Mouse (Mus musculus) heart, adult 8-10 months (tissue): ENCODE measurements around the gene Nxpe4. TPM values are rescaled to one million over a fixed set of nuclear protein-coding genes. Genes with fewer than 3 reads are reported as not detected.
A peak's percentile ranks its signal among the peaks of the same experiment; 100 is the strongest.

Source experiments
- DNase-seq: peaks from one replicate; pipeline ENCODE4 v3.0.0; 2022; ENCODE audit warnings: low spot score
- total RNA-seq, 4 experiments: library from RNA; stranded (reverse); gene quantifications; 2 replicates each; pipeline ENCODE4 v1.2.4; 2022

Nxpe4 gene
- total RNA-seq, 4 experiments from 2014 or later = 5.4 to 8.3 (median 6.4) TPM

DNA sequence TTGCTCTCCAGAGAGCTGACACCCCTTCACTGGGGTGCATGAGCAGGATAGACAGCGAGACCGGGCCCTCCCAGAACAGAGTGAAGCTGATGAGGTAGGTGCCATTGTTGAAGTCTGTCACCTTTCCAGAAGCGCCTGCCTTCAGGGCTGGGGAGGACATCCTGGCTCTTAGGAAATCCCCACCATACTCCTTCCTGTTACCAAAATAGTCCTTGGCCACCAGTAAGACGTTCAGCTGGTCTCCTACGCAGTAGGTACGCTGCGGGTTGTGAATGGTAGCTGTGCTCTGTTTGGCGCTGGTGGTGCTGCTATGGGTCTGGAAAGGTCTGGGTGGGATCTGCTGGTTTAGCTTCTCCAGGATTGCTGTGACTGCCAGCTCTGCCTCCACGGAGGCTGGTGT lies 164.5 kb downstream of the Nxpe4 start:
- peak; percentile 58 for DNase-seq

- no peak for DNase-seq
These were observed 167.8 kb downstream of the Nxpe4 start for GRCm38 (mm10) chr9:48329597-48329996.

DNA sequence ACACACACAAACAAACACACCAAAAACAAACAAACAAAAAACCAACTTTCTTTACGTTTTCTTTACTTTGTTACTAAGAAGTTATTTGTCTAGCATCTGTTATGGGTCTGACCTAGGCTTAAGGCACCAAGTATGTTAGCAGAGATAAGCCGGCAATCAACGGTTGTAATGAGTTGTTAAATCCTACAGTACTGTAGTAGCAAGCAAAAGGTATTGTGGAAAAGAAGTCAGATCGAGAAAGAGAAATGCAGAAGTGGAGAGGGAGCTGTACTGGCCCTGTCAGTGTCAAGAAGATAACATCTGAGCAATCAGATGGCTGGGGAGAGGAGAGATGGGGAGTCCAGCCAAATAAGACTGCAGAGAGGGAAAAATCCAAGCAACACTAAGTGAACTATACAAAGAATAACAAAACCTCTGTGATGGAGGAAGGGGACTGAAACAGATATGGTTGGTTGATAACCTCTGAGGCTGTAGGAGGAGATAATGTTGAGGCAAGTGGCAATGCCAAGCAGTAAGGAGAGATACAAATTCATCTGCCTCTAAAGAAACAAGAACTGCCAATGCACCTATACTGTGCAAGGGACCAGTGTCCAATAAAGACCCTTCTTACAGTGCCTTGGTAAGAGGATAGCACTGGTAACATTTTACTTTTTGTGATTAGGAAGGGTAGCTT lies 177.1 kb downstream of the Nxpe4 start:
- DNase-seq = no peak

DNA sequence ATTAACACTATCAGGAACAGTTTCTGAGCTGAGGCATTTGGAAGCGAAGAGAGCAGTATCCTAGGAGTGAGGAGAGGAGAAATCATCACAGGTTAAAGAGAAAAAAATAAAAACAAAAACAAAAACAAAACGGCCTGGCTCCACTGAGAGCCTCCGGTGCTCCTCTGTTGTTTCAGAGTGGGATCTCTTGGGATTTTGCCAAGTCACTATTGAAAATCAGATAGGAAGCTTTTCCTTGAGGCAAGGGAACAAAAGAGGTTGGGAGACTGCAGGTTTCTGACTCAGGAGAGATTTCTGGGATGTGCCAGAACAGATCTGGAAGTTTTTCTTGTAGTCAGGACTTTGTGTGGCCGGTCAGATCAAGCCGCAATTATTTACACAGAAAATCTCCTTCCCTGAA lies 177.7 kb downstream of the Nxpe4 start:
- peak; percentile 55 for DNase-seq

DNA sequence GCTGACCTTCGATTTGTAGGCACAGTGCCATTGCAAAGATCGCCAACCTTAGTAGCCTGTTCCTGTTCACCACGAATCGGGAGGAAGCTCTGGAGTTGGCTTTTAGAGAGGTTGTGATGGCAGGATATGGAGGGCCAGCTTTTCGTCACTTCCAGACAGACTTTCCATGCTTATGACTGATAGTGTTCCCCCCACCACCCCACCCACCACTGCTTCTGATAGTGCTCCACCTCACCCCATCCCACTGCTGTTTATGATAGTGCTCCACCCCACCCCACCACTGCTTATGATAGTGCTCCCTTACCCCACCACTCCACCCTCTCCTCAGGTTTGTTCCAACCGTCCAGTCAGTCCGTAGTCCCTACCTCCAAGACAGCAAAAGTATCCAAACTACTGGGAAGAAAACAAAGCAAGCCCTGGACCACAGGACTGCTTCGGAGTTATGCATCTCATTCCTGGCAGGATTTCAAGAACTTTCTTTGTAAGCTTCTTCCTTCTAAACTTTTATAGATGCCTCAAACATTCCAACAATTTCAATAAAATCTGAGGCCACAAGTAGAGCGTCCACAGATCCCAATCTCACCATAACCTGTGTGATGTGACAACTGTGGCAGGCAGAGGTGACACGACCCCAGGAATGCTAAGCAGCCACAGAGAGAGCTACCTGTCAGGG lies 179.0 kb downstream of the Nxpe4 start:
- DNase-seq = no peak

- DNase-seq = no peak
These were observed 183.6 kb downstream of the Nxpe4 start for GRCm38 (mm10) chr9:48345456-48345855.

GRCm38 (mm10) chr9:48345866-48346265 lies 184.0 kb downstream of the Nxpe4 start:
- DNase-seq = no peak

DNA sequence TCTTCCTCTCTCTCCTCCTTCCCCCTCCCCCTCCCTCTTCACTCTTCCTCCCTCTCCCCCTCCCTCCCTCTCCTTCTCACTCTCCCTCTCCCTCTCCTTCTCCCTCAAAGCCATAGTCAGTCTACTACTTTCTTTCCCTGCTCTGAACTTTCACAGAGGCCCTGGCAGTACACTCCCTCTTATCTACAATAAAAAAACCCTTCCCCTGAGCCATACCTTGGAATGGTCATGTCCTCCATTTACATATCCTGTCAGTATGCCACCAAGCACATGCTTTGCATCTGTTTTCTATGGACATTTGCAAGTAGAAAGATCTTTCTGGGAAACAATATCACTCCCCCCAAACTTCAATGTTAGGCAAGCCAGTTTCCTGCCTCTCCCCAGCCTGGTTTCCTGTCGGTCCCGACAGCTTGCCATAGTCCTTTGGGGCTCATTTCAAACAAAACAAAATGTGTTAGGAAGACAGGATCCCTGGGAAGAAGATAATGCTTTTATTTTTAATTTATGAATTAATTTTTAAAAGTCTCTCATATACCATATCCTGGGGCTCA lies 191.4 kb downstream of the Nxpe4 start, which contains the start of gene Nxpe2:
Gene Nxpe2 (minus strand): TSS at position 307 of the 551 bp plus-strand sequence.
- DNase-seq = peak; percentile 57

- DNase-seq = no peak
These were observed 192.3 kb downstream of the Nxpe4 start for GRCm38 (mm10) chr9:48354122-48354521.

- DNase-seq = peak; percentile 87
These were observed 193.0 kb downstream of the Nxpe4 start for GRCm38 (mm10) chr9:48354793-48355192.

DNA sequence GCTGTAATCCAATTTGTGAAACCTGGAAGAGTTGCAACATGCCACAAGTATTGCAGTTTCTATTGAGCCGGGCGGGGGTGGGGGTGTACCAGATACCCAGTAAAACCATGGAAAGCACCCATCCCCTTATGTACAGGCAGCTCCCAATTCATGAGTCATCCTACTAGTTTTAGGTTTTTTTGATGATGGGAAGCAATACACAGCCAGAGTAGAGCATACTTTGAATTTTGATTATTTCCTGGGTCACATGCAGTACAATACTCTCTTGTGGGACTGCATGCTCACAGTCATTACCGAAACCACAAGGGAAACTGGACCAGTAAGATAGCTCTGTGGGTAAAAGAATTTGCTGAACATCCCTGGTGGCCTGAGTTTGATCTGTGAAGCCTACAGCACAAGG lies 195.3 kb downstream of the Nxpe4 start:
- DNase-seq = no peak

DNA sequence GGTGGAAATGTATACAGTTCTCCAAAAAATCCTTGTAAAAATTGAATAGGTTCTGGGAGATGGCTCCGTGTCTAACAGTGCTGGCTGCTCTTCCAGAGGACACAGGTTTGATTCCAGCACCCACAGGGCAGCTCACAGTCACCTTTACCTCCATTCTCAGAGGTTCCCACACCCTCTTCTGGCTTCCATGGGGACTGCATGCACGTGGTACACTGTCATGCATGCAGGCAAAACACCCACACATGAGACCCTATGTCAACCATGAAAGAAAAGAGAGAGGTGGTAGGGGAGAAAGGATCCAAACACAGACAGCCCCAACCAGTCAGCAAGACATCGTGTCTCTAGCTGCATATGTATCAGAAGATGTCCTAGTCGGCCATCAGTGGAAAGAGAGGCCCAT lies 199.0 kb downstream of the Nxpe4 start:
- DNase-seq = no peak

DNA sequence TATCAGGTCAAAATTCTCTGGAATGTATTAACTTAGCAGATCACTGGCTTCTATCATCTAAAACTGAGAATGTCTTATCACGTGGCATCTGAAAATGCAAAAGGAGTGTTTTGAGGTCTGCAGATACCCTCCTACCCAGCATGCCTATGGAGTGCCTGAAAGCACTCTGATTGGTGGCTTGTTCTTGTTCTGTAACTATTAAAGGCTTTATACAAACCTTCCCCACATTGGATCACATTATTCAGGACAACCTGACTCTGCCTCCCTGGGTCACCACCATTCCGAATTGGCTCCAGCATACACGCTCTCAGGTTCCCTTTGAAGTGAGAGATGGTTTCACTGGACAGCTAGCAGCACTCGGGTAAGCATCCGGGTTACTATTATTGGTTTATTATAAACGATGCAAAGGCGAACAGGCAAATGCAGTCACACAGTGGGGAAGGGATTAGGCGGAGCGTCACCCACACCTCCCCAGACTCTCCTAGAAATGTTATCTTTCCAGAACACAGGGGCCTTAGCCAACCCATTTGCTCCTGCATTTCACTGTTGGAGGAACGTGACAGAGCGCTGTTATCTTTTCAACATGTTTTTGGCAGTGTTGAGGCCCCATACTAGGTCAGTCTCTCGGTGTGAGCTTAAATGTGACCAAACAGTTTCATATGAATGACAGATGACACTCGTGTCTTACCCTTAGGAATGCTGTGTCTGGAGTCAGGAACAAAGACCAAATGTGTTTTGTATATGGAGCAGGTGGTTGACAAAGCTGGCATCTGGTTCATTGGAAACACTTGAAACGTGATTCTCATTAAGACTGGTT lies 200.2 kb downstream of the Nxpe4 start:
- DNase-seq = no peak

- DNase-seq = no peak
These were observed 200.9 kb downstream of the Nxpe4 start for GRCm38 (mm10) chr9:48362743-48363142.

- DNase-seq = no peak
These were observed 211.5 kb downstream of the Nxpe4 start for GRCm38 (mm10) chr9:48373232-48373878.

GRCm38 (mm10) chr9:48374357-48374756 lies 212.5 kb downstream of the Nxpe4 start:
- DNase-seq = no peak

DNA sequence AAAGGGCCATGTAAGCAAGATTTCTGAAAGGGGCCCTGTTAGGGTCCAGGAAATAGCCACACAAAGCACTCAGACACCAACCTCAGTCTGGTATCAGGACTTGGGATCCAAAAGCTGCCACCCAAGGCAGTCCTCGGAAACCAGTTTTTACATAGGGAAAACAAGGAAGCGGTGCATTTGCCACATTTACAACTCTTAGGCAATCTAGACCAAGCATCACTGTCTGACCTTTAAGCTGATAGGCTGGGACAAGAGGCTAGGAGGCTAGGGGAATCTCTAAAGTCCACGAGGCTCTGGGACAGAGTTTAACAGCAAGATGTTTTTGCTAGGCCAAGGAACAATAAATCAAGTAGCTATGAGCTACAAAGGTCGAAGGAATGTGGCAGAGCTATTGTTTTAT lies 226.6 kb downstream of the Nxpe4 start:
- no peak for DNase-seq

DNA sequence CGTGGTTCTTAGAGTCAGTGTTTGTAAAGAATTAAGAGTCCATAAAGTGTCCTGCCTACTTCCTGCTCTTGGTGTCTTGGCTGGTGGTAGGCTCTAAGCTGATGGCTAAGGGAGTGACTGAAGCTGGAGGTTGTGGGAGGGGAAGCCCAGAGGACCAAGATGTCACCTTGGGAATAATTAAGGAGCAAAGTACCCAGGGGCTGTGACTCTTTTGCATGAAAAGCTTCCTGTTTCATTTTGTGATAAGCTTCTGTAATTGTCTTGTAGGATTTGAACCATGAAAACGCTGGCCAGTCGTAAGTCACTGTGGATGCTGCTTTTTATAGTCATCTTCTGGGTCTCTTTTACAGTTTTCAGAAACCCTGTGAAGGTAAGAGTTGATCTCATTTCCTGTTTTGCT lies 228.2 kb downstream of the Nxpe4 start:
- no peak for DNase-seq

DNA sequence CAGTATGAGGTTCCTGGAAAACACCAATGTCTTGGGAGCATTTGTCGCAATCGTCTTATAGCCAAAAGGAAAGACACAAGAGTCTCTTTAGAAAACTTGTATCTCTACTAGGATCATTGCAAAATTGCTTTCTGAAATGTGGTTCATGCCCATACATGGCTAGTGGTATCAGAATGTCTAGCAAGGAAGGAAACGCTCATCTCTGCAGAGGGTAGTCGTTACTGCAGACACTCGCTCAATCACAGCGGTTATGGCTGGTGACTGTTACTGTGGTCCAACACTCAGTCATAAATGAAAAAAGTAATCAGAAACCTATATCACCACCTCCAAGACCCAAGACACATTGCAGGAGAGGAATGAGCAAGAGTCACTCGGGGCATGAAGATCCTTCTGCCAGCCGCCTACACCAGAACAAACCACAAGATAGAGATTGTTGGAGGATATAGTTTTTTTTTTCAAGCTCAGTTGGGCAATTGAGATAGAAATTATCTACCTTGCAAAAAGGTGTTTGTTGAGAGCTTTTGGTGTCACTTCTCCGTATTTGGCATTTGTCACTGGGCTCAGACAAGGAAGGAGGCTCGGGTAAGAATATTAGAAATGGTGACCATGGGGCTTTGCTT lies 241.9 kb downstream of the Nxpe4 start:
- no peak for DNase-seq

DNA sequence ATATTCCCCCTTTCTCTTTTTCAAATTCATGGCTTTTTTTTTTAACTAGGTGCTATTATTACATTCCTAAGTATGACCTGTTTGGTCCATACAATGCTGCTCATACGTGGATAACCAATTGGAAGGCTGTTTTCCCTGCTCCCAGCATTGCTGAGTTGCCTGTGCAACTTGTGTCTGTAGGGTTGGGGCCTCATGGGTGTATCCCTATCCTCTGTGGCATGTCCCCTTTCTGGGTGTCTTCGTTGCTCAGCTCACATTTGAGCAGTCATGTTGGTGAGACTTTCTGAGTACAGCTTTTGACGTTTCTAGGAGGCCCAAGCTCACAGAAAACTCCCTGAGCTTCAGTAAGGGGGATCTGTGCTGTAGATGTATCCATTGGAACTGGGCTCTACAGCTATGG lies 242.9 kb downstream of the Nxpe4 start:
- DNase-seq = no peak
